ENCODE assay signal across 1 mouse cellular context in the genomic region with DNA sequence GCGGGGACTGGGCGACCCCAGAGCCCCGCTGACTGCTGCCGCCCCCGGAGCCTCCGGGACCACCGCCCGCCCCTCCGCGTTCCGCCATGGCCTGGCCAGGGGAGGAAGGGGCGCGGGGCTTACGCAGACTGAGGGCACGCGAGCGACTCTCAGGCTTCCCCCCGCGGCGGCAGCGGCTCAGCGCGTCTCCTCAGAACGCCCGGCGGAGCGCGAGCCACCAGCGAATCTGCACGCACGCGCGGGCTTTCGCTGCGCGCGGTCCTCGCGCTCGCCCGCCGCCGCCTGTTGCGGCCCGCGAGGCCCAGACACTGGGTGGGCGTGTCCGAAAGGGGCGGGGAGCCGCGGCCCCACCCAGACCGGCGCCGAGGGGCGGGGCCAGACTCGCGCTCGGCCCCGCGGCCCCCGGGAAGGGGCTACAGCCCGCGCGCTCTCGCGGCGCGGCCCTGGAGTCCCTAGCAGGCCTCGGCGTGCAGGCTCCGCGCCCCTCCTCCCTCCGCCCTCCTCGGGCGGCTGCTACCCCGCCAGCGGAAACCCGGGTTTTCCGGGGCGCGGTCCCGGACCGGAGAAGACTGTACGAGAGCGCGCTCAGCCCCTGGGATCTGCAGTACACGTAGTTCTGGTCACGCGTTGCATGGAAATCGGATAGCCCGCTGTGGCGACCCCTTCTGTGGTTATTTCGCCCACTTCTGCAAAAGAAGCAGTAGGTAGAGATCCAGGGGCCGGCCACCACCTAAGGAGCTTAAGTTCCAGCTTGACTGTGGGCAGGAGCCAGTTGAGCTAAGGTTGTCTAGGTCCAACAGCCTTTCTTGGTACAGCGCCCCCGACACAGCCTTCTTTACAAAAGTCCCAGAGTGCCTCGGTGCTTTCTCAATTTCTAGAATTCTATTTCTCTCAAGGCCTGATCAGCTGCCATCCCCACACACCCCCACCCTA.
TF ChIP-seq lines count a peak whose summit lies in the region.

Pacs1 (minus strand) TSS at position 319 of the 933 bp plus-strand sequence.

TF ChIP-seq in CH12.LX, 34 proteins besides CTCF, POLR2A, EP300 and RAD21 (continued from another document):
- TF ChIP-seq RCOR1 (conservative IDR thresholded peaks at IDR 0.05; ENCODE audit: low read depth, low read length) (no peak), MYC (IDR thresholded peaks at IDR 0.05; ENCODE audit: low read depth, low read length) (no peak), ETS1 (conservative IDR thresholded peaks at IDR 0.05; ENCODE audit: low read depth, low read length) (no peak; the same call in 1 of the 2 replicates), MXI1 (IDR thresholded peaks at IDR 0.05; ENCODE audit: low read depth, low read length) (peak; percentile 57), GABPA (IDR thresholded peaks at IDR 0.05; ENCODE audit: insufficient replicate concordance, low read depth, low read length) (no peak), NRF1 (IDR thresholded peaks at IDR 0.05; ENCODE audit: low read depth, low read length) (peak; percentile 83), MAZ (IDR thresholded peaks at IDR 0.05; ENCODE audit: low read depth, low read length) (peak; percentile 26; the same call in 1 of the 2 replicates), KAT2A (IDR thresholded peaks at IDR 0.05; ENCODE audit: insufficient replicate concordance, low read length) (no peak), BHLHE40 (IDR thresholded peaks at IDR 0.05; ENCODE audit: low read depth, low read length) (peak; percentile 86), ZKSCAN1 (IDR thresholded peaks at IDR 0.05; ENCODE audit: borderline replicate concordance, low read depth, low read length) (no peak), JUND (conservative IDR thresholded peaks at IDR 0.05; ENCODE audit: low read depth, low read length) (no peak), USF1 (IDR thresholded peaks at IDR 0.05; ENCODE audit: low read depth, low read length) (no peak; the same call in 1 of the 2 replicates), CHD2 (IDR thresholded peaks at IDR 0.05; ENCODE audit: low read length) (no peak), USF2 (conservative IDR thresholded peaks at IDR 0.05; ENCODE audit: low read depth, low read length) (no peak), ZNF384 (IDR thresholded peaks at IDR 0.05; ENCODE audit: low read depth, low read length) (no peak), HCFC1 (IDR thresholded peaks at IDR 0.05; ENCODE audit: low read depth, low read length) (no peak), TBP (conservative IDR thresholded peaks at IDR 0.05; ENCODE audit: low read depth, low read length) (no peak), CHD1 (IDR thresholded peaks at IDR 0.05; ENCODE audit: low read depth, low read length) (no peak)
